Mouse (Mus musculus) thymus, adult 2 months (tissue): ENCODE measurements at regions not wholly inside any gene's neighbourhood (a gene's known extent, or its start where the extent isn't known, plus 50 kb on each side); places are given as distances from the start of the nearest gene placed in this dataset.

Source experiments
- DNase-seq: peaks from one replicate; pipeline ENCODE4 v3.0.0; 2021
- H3K27ac ChIP-seq: fragments of 200-500 bp; 2 replicates; pipeline ENCODE4 v1.5.1; 2012; ENCODE audit warnings: low read length, control low read depth; ENCODE audit not compliant: control insufficient read depth, insufficient read depth
- H3K27me3 ChIP-seq: fragments of 200-500 bp; 2 replicates; pipeline ENCODE4 v1.6.1; 2012; ENCODE audit warnings: mild to moderate bottlenecking, low read length, moderate library complexity, mixed read lengths; ENCODE audit not compliant: control insufficient read depth, insufficient read depth
- H3K36me3 ChIP-seq: fragments of 200-500 bp; 2 replicates; pipeline ENCODE4 v1.6.1; 2012; ENCODE audit warnings: mild to moderate bottlenecking, low read length, moderate library complexity; ENCODE audit not compliant: control insufficient read depth, insufficient read depth
- H3K4me1 ChIP-seq: fragments of 200-500 bp; replicated peaks from 2 replicates; pipeline ENCODE4 v1.6.1; 2012; ENCODE audit warnings: low read length; ENCODE audit not compliant: control insufficient read depth, insufficient read depth
- H3K4me3 ChIP-seq: fragments of 200-500 bp; 2 replicates; pipeline ENCODE4 v1.5.1; 2012; ENCODE audit warnings: mild to moderate bottlenecking, low read length, control low read depth, moderate library complexity; ENCODE audit not compliant: control insufficient read depth, insufficient read depth
- CTCF ChIP-seq: fragments of 200-500 bp; IDR thresholded peaks from 2 replicates; pipeline ENCODE4 v1.5.1; 2012; ENCODE audit warnings: mild to moderate bottlenecking, control low read depth, low read length, moderate library complexity, borderline replicate concordance; ENCODE audit not compliant: control insufficient read depth, poor library complexity, insufficient read depth; ENCODE audit errors: extremely low read depth
- POLR2A ChIP-seq: fragments of 200-500 bp; IDR thresholded peaks from 2 replicates; pipeline ENCODE4 v1.6.1; 2012; ENCODE audit warnings: mild to moderate bottlenecking, low read length, control low read depth, moderate library complexity; ENCODE audit not compliant: control insufficient read depth, poor library complexity, insufficient read depth; ENCODE audit errors: extremely low read depth
- WGBS: fragments of 180-500 bp; shearing (Covaris S2); methylation state at CpG from one replicate; pipeline ENCODE4 v1.1.7; 2018; 5-methylcytosine and 5-hydroxymethylcytosine counted together

- H3K27me3 ChIP-seq, result no peaks in the 10 kb centered on the region
- no peaks in the 10 kb centered on the region for H3K36me3 ChIP-seq
- H3K27ac ChIP-seq, result no peak overlapping the region
- no peak overlapping the region for H3K4me3 ChIP-seq
- TF ChIP-seq CTCF, result no peak
- no peak for TF ChIP-seq POLR2A
- no peaks in the 10 kb centered on the region for H3K4me1 ChIP-seq
- WGBS, result 52% methylated on average over 2 of the region's 2 CpGs
- DNase-seq, result no peak
These were observed 57.3 kb upstream of the Eda2r start for GRCm38 (mm10) chrX:97434327-97434726.

- Histone ChIP-seq H3K36me3 (no peaks in the 10 kb centered on the region), H3K27ac (no peak overlapping the region), H3K4me3 (no peak overlapping the region), H3K4me1 (no peaks in the 10 kb centered on the region), H3K27me3 (no peaks in the 10 kb centered on the region)
- TF ChIP-seq POLR2A (no peak), CTCF (no peak)
- DNase-seq, result peak; percentile 1
- WGBS, result 5% methylated on average over 6 of the region's 6 CpGs
These were observed 54.4 kb upstream of the Eda2r start for GRCm38 (mm10) chrX:97431391-97431803.
